Mouse (Mus musculus): ENCODE results near the gene Pias4. TPM values are rescaled to one million over a fixed set of nuclear protein-coding genes. Genes with fewer than 3 reads are reported as not detected.
"Not testable (repeated sequence)": the region's sequence is repeated elsewhere in the genome, so short reads cannot be mapped to it uniquely, and the experiment has no call there.

Gene Pias4
- polyA plus RNA-seq (2016; fragmentation: Nextera tagmentation; extraction: Ambion mirVana), result 56.2 and 58.7 TPM in 2 replicates

DNA sequence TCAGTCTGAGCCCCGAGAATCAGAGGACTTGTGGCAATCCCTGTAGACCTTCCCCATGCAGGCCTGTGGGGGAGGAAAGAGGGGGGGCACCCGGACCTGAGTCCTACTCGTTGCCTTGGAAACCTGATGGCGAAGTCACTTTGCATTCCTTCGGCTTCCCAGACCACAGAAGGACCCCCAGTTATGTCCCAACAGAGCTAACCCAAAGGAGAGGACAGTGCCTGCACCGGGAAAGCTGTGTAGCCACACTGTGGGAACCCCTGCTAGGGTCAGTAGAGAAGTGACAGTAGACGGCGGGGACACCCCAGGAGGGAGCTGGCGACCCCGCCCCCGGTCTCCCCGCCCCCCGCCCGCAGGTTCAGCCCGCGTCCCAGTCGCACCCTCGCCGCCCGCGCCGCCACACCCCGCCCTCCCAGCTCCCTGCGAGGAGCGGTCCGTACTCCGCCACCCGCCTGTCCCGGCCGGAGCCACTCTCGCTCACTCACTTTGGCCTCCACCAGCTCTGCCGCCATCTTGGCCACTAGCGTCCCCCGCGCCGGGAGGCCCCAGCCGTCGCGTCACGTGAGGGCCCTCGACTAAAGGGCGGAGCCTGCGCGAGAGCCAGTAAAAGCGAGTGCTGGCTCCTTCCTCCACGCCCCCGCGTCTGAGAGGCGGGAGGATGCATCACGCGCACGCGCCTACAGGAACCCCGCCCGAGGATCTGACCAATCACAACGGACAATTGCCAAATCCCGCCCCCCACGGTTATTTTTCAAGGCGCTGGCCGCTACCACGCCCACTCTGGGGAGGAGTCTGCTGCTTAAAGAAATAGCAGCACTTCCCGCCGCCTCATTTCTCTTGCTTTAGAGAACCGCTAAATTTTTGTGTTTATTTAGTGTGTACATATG, at the start of gene Pias4:
Gene Pias4, minus strand, starts transcription at position 724 of the 887 bp plus-strand sequence.
- peak; percentile 100 for DNase-seq (ENCODE audit: extremely low spot score, low spot score)
- Histone ChIP-seq H3K4me3 (peak within 1 kb of the TSS; percentile 88), H3K36me3 (replicated peaks) (peaks cover 31% of the 10 kb centered on the region), H3K4me1 (peaks cover 41% of the 10 kb centered on the region), H3K27me3 (ENCODE audit: poor library complexity, severe bottlenecking) (no peaks in the 10 kb centered on the region), H3K27ac (peak within 1 kb of the TSS; percentile 90), H3K9me3 (no peaks in the 10 kb centered on the region)
- WGBS, result 1% methylated on average over 64 of the region's 64 CpGs

DNA sequence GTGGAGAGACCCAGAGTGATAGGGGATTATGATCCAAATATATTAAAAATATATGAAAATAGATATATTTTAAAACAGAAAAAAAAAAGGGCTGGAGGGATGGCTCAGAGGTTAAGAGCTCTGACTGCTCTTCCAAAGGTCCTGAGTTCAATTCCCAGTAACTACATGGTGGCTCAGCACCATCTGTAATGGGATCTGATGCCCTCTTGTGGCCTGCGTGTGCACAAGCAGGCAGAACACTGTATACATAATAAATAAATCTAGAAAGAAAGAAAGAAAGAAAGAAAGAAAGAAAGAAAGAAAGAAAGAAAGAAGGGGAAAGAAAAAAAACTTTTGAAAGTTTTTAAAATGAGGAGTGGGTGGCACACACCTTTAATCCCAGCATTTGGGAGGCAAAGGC, 49.5 kb upstream of the Pias4 start:
- not testable (repeated sequence) for H3K27me3 ChIP-seq (ENCODE audit: poor library complexity, severe bottlenecking); H3K4me3 ChIP-seq; DNase-seq (ENCODE audit: extremely low spot score, low spot score); H3K27ac ChIP-seq; H3K4me1 ChIP-seq; H3K9me3 ChIP-seq
- peaks cover 15% of the 10 kb centered on the region for H3K36me3 ChIP-seq (replicated peaks)
- WGBS, result 38% methylated on average over 1 of the region's 1 CpGs

- peaks cover 20% of the 10 kb centered on the region for H3K36me3 ChIP-seq (replicated peaks)
- 91% methylated on average over 6 of the region's 6 CpGs for WGBS
- DNase-seq (ENCODE audit: extremely low spot score, low spot score), result no peak
Observed at GRCm38 (mm10) chr10:81216810-81217209, 49.1 kb upstream of the Pias4 start.

DNA sequence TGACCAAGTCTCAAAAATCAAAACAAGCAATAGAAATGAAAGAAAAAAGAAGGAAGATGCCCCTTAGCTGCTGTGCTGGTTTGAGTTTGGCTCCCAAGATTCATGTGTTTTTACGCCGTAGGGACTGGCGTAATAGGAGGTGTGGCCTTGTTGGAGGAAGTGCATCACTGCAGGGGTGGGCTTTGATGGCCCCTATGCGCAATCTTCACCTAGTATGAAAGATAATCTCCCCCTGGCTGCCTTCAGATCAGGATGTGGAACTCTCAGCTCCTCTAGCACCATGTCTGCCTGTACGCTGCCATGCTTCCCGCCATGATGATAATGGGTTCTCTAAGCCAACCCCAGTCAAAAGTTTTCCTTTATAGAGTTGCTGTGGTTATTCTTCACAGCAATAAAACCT, 48.5 kb upstream of the Pias4 start:
- Histone ChIP-seq H3K4me1 (no peaks in the 10 kb centered on the region), H3K4me3 (no peak overlapping the region), H3K27me3 (ENCODE audit: poor library complexity, severe bottlenecking) (no peaks in the 10 kb centered on the region), H3K27ac (no peak overlapping the region), H3K9me3 (peaks cover 6% of the 10 kb centered on the region; the same call in 1 of the 2 replicates), H3K36me3 (replicated peaks) (peaks cover 24% of the 10 kb centered on the region)
- no peak for DNase-seq (ENCODE audit: extremely low spot score, low spot score)
- WGBS, result 91% methylated on average over 6 of the region's 6 CpGs

More at GRCm38 (mm10) chr10:81216810-81217209, 49.1 kb upstream of the Pias4 start:
- H3K4me3 ChIP-seq, result no peak overlapping the region
- H3K9me3 ChIP-seq, result peaks cover 4% of the 10 kb centered on the region; the same call in 1 of the 2 replicates
- no peaks in the 10 kb centered on the region for H3K27me3 ChIP-seq (ENCODE audit: poor library complexity, severe bottlenecking)
- H3K4me1 ChIP-seq, result no peaks in the 10 kb centered on the region
- H3K27ac ChIP-seq, result no peak overlapping the region

- no peak for DNase-seq (ENCODE audit: extremely low spot score, low spot score)
- WGBS, result 97% methylated on average over 5 of the region's 5 CpGs
- H3K9me3 ChIP-seq, result peaks cover 14% of the 10 kb centered on the region; the same call in 1 of the 2 replicates
- H3K4me3 ChIP-seq, result no peak overlapping the region
- H3K27me3 ChIP-seq (ENCODE audit: poor library complexity, severe bottlenecking), result no peaks in the 10 kb centered on the region
- H3K27ac ChIP-seq, result no peak overlapping the region
- H3K36me3 ChIP-seq (replicated peaks), result peaks cover 38% of the 10 kb centered on the region
- H3K4me1 ChIP-seq, result no peaks in the 10 kb centered on the region
Observed at GRCm38 (mm10) chr10:81210154-81210553, 42.4 kb upstream of the Pias4 start.

DNA sequence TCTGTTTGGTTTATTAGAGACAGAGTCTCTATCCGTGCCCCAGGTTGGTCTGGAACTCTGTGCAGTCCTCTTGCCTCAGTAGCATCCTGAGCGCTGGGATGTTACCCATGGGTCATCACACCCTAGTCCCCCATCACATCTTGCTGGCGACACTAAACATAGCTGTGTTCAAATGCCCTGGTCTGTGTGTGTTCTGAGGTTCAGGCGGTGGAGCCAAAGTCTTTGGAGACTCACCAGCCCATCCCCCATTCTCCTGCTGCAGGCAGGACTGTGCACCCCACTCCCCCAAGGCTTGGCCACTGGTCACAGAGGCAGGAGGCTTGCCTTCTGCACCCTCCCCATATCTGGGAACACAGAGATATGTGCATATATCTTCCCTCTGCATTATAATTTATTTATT, 36.4 kb upstream of the Pias4 start:
- Histone ChIP-seq H3K36me3 (replicated peaks) (no peaks in the 10 kb centered on the region), H3K4me3 (no peak overlapping the region), H3K4me1 (peaks cover 10% of the 10 kb centered on the region), H3K27ac (no peak overlapping the region), H3K9me3 (no peaks in the 10 kb centered on the region), H3K27me3 (ENCODE audit: poor library complexity, severe bottlenecking) (peaks cover 18% of the 10 kb centered on the region)
- WGBS, result 68% methylated on average over 4 of the region's 4 CpGs
- DNase-seq (ENCODE audit: extremely low spot score, low spot score), result no peak

DNA sequence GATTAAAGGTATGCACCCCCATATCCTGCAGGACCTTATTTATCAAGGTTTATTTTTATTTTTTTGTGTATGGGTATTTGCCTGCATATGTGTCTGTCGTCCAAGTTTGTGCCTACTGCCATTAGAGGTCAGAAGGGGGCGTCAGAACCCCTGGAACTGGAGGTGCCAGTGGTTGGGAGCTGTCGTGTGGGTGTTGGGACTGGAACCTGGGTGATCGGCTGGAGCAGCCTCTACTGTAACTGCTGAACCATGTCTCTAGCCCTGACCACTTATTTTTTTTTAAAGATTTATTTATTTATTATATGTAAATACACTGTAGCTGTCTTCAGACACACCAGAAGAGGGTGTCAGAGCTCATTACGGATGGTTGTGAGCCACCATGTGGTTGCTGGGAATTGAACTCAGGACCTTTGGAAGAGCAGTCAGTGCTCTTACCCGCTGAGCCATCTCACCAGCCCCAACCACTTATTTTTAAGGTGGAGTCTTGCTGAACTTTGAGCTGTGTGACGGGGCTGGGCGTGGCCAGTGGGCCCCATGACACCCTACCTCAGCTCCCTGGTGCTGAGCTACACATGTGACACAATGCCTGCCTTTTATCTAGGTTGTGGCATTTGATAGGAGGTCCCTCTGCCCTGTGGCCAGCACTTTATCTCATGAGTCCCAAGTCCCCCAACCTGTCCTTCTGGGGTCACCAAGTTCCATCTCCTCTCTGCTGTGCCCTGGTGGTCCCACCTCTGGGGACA, 35.4 kb upstream of the Pias4 start:
- Histone ChIP-seq H3K4me1 (peaks cover 10% of the 10 kb centered on the region), H3K36me3 (replicated peaks) (no peaks in the 10 kb centered on the region), H3K27ac (no peak overlapping the region), H3K4me3 (no peak overlapping the region), H3K9me3 (no peaks in the 10 kb centered on the region), H3K27me3 (ENCODE audit: poor library complexity, severe bottlenecking) (peaks cover 22% of the 10 kb centered on the region)
- no peak for DNase-seq (ENCODE audit: extremely low spot score, low spot score)
- WGBS, result 72% methylated on average over 8 of the region's 8 CpGs

DNA sequence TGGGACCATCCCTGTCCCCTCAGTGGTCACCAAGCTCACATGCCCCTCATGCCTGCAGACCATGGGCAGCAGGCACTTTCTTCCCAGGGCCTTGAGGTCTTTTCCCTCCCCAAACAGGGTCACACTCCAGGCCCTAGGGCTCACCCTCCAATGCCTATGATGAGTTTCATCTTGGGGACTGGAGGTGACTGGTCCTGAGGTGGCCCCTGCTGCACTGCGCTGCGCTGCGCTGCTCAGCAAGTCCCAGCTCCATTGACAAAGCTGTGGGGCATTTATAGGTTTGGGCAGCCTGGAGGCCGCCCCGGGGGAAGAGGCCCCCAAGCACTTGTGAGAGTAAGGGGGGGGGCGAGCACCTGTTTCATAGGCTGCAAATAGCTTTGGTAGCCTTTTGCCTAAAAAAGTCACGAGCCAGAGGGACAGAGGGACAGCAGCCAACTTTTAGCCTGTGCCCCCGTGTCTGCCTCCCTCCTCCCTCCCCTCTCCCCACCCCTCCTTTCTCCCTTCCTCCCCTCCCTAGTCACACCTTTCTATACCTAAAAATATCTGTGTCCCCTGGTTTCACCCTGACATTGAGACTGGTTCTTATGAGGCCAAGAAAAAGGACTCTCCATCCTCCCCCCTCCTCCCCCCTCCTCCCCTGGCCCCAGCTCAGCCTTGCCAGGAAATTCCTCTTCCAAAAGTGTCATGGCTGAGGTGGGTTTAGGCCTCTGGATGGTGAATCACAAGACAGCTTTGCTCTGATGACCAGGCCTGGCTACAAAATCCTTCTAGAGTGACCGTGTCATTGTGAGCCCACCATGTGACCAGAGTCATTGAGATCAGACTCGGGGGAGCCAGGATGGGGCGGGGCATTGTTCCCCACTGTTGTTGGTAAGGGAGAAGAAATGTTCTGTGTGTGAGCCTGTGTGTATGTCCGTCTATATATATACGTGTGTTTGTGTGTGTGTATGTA, 34.4 kb upstream of the Pias4 start, which contains the start of gene Nmrk2:
Gene Nmrk2, minus strand, starts transcription at position 245 of the 952 bp plus-strand sequence.
- H3K4me3 ChIP-seq, result no peak within 1 kb of the TSS
- no peak for DNase-seq (ENCODE audit: extremely low spot score, low spot score)
- no peaks in the 10 kb centered on the region for H3K36me3 ChIP-seq (replicated peaks)
- H3K27me3 ChIP-seq (ENCODE audit: poor library complexity, severe bottlenecking), result peaks cover 29% of the 10 kb centered on the region
- no peak within 1 kb of the TSS for H3K27ac ChIP-seq
- 64% methylated on average over 13 of the region's 13 CpGs for WGBS
- no peaks in the 10 kb centered on the region for H3K9me3 ChIP-seq
- H3K4me1 ChIP-seq, result peaks cover 10% of the 10 kb centered on the region

DNA sequence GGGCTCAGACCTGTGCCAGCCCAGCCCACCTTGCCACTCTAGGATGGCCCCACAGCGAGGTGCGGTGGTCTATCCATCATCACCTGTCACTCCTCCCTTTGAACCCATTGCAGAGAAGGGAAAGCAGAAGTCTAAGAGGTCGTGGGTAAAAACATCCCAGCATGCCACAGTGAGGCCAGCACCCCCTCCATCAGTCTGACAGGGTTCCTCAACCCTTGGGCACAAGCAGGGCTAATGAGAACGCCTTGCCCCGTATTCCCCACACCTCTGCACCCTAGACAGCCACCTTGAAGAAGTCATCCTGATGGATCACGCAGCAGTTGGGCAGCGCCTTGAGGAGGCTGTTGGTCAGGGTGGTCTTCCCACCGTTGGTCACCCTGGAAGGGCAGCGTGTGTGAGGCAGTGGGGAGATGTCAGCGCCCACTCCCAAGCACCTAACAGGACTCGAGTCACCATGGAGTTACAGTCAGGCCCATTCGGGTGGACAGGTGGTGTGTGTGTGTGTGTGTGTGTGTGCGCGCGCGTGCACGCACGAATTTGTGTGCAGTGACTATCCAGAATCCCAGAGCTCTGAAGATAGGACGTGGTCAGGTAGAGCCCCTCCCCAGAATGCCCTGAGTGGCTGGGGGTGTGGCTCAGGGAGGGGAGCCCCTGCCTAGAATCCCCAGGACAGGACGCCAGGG, 33.0 kb upstream of the Pias4 start:
- Histone ChIP-seq H3K27ac (no peak overlapping the region), H3K4me3 (no peak overlapping the region), H3K36me3 (replicated peaks) (no peaks in the 10 kb centered on the region), H3K27me3 (ENCODE audit: poor library complexity, severe bottlenecking) (peaks cover 42% of the 10 kb centered on the region), H3K9me3 (no peaks in the 10 kb centered on the region), H3K4me1 (peaks cover 10% of the 10 kb centered on the region)
- WGBS, result 82% methylated on average over 20 of the region's 20 CpGs
- DNase-seq (ENCODE audit: extremely low spot score, low spot score), result no peak

DNA sequence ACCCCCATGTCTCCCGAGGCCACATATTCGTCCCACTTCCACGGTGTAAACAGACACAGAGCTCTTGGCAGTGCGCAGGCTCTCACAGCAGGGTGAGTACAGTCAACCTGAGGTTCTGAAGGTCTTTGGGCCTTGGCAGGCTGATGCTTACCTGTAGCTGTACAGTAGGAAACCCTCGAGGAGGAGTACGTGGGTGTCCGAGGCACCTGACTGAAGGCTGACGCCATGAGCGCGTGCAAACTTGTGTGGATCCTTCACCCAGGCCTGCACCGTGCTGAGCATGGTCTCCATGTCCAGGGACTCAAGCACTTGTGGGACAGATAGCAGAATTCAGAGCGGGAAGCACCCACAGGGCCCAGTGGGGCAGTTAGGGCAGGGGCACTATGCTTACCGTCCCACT, 32.4 kb upstream of the Pias4 start:
- Histone ChIP-seq H3K36me3 (replicated peaks) (no peaks in the 10 kb centered on the region), H3K4me1 (peaks cover 12% of the 10 kb centered on the region), H3K9me3 (no peaks in the 10 kb centered on the region), H3K27ac (no peak overlapping the region), H3K27me3 (ENCODE audit: poor library complexity, severe bottlenecking) (peaks cover 48% of the 10 kb centered on the region), H3K4me3 (no peak overlapping the region)
- DNase-seq (ENCODE audit: extremely low spot score, low spot score), result no peak
- 84% methylated on average over 13 of the region's 13 CpGs for WGBS

DNA sequence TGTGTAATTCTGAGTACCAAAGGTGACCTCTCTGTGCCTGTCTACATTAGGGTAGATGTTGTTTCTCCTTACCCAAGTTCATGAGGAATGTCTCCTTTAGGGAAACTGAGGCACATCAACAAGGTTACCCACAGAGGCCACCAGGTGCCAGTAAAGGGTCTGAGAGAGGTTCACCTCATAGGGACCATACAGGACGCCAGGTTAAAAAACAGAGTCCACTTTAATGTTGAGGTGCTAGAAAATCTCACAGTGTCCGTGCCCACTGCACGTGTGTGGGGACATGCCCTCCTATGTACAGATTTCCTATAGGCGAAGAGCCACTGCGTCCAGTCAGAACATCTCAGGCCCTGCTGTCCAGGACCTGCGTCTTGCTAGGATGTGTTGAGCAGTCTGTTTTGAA, 31.3 kb upstream of the Pias4 start:
- peaks cover 60% of the 10 kb centered on the region for H3K27me3 ChIP-seq (ENCODE audit: poor library complexity, severe bottlenecking)

More for the DNA sequence above, 31.3 kb upstream of the Pias4 start:
- no peak for DNase-seq (ENCODE audit: extremely low spot score, low spot score)
- Histone ChIP-seq H3K27ac (no peak overlapping the region), H3K9me3 (no peaks in the 10 kb centered on the region), H3K36me3 (replicated peaks) (no peaks in the 10 kb centered on the region), H3K4me3 (no peak overlapping the region), H3K4me1 (peaks cover 21% of the 10 kb centered on the region)
- WGBS, result 83% methylated on average over 6 of the region's 6 CpGs
